Mouse (Mus musculus) small intestine, adult 2 months (tissue): ENCODE results near the gene Ube2j2.
A peak's percentile ranks its signal among the peaks of the same experiment; 100 is the strongest.

Experiments used
- CTCF ChIP-seq: fragments of 200-500 bp; IDR thresholded peaks from 2 replicates; pipeline ENCODE4 v1.5.1; 2012; ENCODE audit warnings: low read depth, mild to moderate bottlenecking, control low read depth, inconsistent platforms, low read length, moderate library complexity, mixed read lengths; ENCODE audit not compliant: insufficient replicate concordance, insufficient read length; ENCODE audit errors: extremely low read depth
- POLR2A ChIP-seq: fragments of 200-500 bp; IDR thresholded peaks from 2 replicates; pipeline ENCODE4 v1.6.1; 2012; ENCODE audit warnings: low read depth, mild to moderate bottlenecking, control low read depth, inconsistent platforms, low read length, moderate library complexity

DNA sequence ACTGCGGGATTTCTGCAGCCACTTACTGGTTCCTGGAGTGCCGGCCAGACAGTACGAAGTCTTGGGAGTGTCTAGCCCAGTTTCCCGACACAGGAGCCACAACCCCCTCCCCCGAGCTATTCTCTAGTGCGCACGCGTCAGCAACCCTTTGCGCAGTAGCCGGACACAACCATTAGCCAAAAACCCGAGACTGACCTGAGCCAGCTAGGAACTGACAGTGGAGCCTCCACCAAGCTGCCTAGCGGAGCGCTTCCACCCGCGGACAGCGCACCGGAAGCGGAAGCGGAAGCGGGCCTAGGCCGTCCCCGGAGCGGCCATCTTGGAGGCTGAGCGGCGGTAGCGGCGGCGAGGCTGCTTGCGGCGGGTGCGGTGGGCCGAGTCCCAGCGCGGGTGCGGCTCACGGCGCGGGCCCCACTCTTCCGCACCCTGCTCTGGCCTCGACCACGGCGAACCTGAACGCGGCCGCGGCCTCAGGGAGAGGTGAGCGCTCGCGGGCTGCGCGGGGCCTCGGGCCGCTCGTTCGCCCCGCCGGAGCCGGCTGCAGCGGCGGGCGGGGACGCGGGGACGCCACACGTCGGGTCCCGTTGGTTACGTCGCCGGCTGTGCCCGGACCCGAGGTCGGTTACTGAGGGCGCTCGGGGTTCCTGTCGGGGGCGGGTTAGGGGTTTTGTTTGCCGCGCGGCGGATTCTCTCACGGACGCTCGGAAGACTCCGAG is at the start of gene Ube2j2:
- no peak for TF ChIP-seq CTCF
- TF ChIP-seq POLR2A = peak; percentile 68
